Mouse (Mus musculus): ENCODE data around the gene Syngr1. TPM values are rescaled to one million over a fixed set of nuclear protein-coding genes. Genes with fewer than 3 reads are reported as not detected.

Syngr1 gene
- total and polyA plus RNA-seq, 3 experiments, result 9.7 to 14.8 (median 11.3) TPM

- DNase-seq (ENCODE audit: extremely low read depth), result no peak
- Histone ChIP-seq H3K4me3 (replicated peaks in 1 of 3; ENCODE audit: low read depth in 2 of 3, low read length in 2 of 3, poor library complexity in 1 of 3) (no peak overlapping the region), H3K4me1 (ENCODE audit: control insufficient read depth in 1 of 2, insufficient read depth in 2 of 2) (peaks cover 3 to 26% of the 10 kb centered on the region in 2 experiments), H3K36me3 (replicated peaks in 1 of 2; ENCODE audit: control insufficient read depth in 1 of 2, insufficient read depth in 1 of 2, low read length in 1 of 2) (peaks cover 0 to 3% of the 10 kb centered on the region in 2 experiments), H3K9ac (ENCODE audit: insufficient read depth, low read depth) (no peak overlapping the region), H3K27ac (ENCODE audit: insufficient read depth, low read depth) (no peak overlapping the region), H3K27me3 (replicated peaks) (no peaks in the 10 kb centered on the region), H3K9me3 (replicated peaks; ENCODE audit: low read length) (peaks cover 5% of the 10 kb centered on the region), H3K4me2 (ENCODE audit: insufficient read depth, low read depth, poor library complexity, severe bottlenecking) (no peak overlapping the region), H3K79me2 (replicated peaks; ENCODE audit: control insufficient read depth, extremely low read depth, insufficient read depth, poor library complexity, severe bottlenecking) (no peaks in the 10 kb centered on the region)
- in situ Hi-C loops (cut with MboI; ENCODE audit: low pct_ligation_motif_present, low pct_unique_long_range_greater_than_20kb, low sequenced_read_pairs) (no loop called here), dilution Hi-C loops (cut with MboI; ENCODE audit: extremely low pct_ligation_motif_present, extremely low pct_unique_long_range_greater_than_20kb, low sequenced_read_pairs) (no loop called here)
- TF ChIP-seq GABPA (IDR thresholded peaks at IDR 0.05; ENCODE audit: insufficient replicate concordance, low read depth, low read length) (no peak), USF1 (IDR thresholded peaks at IDR 0.05; ENCODE audit: low read depth, low read length) (no peak), BHLHE40 (IDR thresholded peaks at IDR 0.05; ENCODE audit: low read depth, low read length) (0 out of 2 replicates have a peak, but pooled peaks have one; percentile 15), CTCF (conservative IDR thresholded peaks at IDR 0.05 in 1 of 2, IDR thresholded peaks at IDR 0.05 in 1 of 2; ENCODE audit: low read depth in 2 of 2, low read length in 2 of 2) (peak in 1 of 2 experiments; percentile 19; a peak in 1 of 4 replicates), MAX (IDR thresholded peaks at IDR 0.05; ENCODE audit: low read length) (0 out of 2 replicates have a peak, but pooled peaks have one; percentile 36), CHD2 (IDR thresholded peaks at IDR 0.05; ENCODE audit: low read length) (no peak), ZNF384 (IDR thresholded peaks at IDR 0.05; ENCODE audit: low read depth, low read length) (no peak)
Measured at GRCm38 (mm10) chr15:80105490-80106410, 14.6 kb downstream of the Syngr1 start.

- H3K9me3 ChIP-seq (replicated peaks; ENCODE audit: low read length), result peaks cover 5% of the 10 kb centered on the region
- in situ Hi-C loops (cut with MboI; ENCODE audit: low pct_ligation_motif_present, low pct_unique_long_range_greater_than_20kb, low sequenced_read_pairs), result no loop called here
Measured at GRCm38 (mm10) chr15:80107143-80107542, 16.0 kb downstream of the Syngr1 start.

GRCm38 (mm10) chr15:80107575-80107974 lies 16.4 kb downstream of the Syngr1 start:
- no peak overlapping the region for H3K4me3 ChIP-seq (replicated peaks in 1 of 3; ENCODE audit: low read depth in 2 of 3, low read length in 2 of 3, poor library complexity in 1 of 3)
- H3K9me3 ChIP-seq (replicated peaks; ENCODE audit: low read length), result peaks cover 5% of the 10 kb centered on the region
- H3K27ac ChIP-seq (ENCODE audit: insufficient read depth, low read depth), result no peak overlapping the region
- in situ Hi-C loops (cut with MboI; ENCODE audit: low pct_ligation_motif_present, low pct_unique_long_range_greater_than_20kb, low sequenced_read_pairs) (no loop called here), dilution Hi-C loops (cut with MboI; ENCODE audit: extremely low pct_ligation_motif_present, extremely low pct_unique_long_range_greater_than_20kb, low sequenced_read_pairs) (no loop called here)
- H3K4me2 ChIP-seq (ENCODE audit: insufficient read depth, low read depth, poor library complexity, severe bottlenecking), result no peak overlapping the region
- peaks cover 0 to 4% of the 10 kb centered on the region in 2 experiments for H3K36me3 ChIP-seq (replicated peaks in 1 of 2; ENCODE audit: control insufficient read depth in 1 of 2, insufficient read depth in 1 of 2, low read length in 1 of 2)
- no peaks in the 10 kb centered on the region for H3K27me3 ChIP-seq (replicated peaks)
- no peak overlapping the region for H3K9ac ChIP-seq (ENCODE audit: insufficient read depth, low read depth)
- peaks cover 3 to 15% of the 10 kb centered on the region in 2 experiments for H3K4me1 ChIP-seq (ENCODE audit: control insufficient read depth in 1 of 2, insufficient read depth in 2 of 2)
- no peak for DNase-seq (ENCODE audit: extremely low read depth)
- TF ChIP-seq NRF1 (IDR thresholded peaks at IDR 0.05; ENCODE audit: low read depth, low read length), result no peak
- no peak for TF ChIP-seq CHD2 (IDR thresholded peaks at IDR 0.05; ENCODE audit: low read length)
- peak in 1 of 2 experiments; percentile 23; a peak in 1 of 4 replicates for TF ChIP-seq CTCF (conservative IDR thresholded peaks at IDR 0.05 in 1 of 2, IDR thresholded peaks at IDR 0.05 in 1 of 2; ENCODE audit: low read depth in 2 of 2, low read length in 2 of 2)
- TF ChIP-seq KAT2A (IDR thresholded peaks at IDR 0.05; ENCODE audit: insufficient replicate concordance, low read length), result no peak
- no peaks in the 10 kb centered on the region for H3K79me2 ChIP-seq (replicated peaks; ENCODE audit: control insufficient read depth, extremely low read depth, insufficient read depth, poor library complexity, severe bottlenecking)

More at GRCm38 (mm10) chr15:80107143-80107542, 16.0 kb downstream of the Syngr1 start:
- no peak overlapping the region for H3K9ac ChIP-seq (ENCODE audit: insufficient read depth, low read depth)
- H3K27ac ChIP-seq (ENCODE audit: insufficient read depth, low read depth), result no peak overlapping the region
- H3K4me2 ChIP-seq (ENCODE audit: insufficient read depth, low read depth, poor library complexity, severe bottlenecking), result no peak overlapping the region
- no peaks in the 10 kb centered on the region for H3K79me2 ChIP-seq (replicated peaks; ENCODE audit: control insufficient read depth, extremely low read depth, insufficient read depth, poor library complexity, severe bottlenecking)
- dilution Hi-C loops (cut with MboI; ENCODE audit: extremely low pct_ligation_motif_present, extremely low pct_unique_long_range_greater_than_20kb, low sequenced_read_pairs), result no loop called here
- no peaks in the 10 kb centered on the region for H3K27me3 ChIP-seq (replicated peaks)
- TF ChIP-seq PAX5 (IDR thresholded peaks at IDR 0.05; ENCODE audit: low read length) (no peak), RCOR1 (conservative IDR thresholded peaks at IDR 0.05; ENCODE audit: low read depth, low read length) (no peak), MAFK (IDR thresholded peaks at IDR 0.05; ENCODE audit: insufficient replicate concordance, low read length) (no peak), NELFE (IDR thresholded peaks at IDR 0.05; ENCODE audit: low read depth, low read length) (no peak), BHLHE40 (IDR thresholded peaks at IDR 0.05; ENCODE audit: low read depth, low read length) (no peak), KAT2A (IDR thresholded peaks at IDR 0.05; ENCODE audit: insufficient replicate concordance, low read length) (no peak), ZMIZ1 (IDR thresholded peaks at IDR 0.05; ENCODE audit: low read depth, low read length) (no peak)
- no peak for DNase-seq (ENCODE audit: extremely low read depth)
- no peak overlapping the region for H3K4me3 ChIP-seq (replicated peaks in 1 of 3; ENCODE audit: low read depth in 2 of 3, low read length in 2 of 3, poor library complexity in 1 of 3)
- peaks cover 0 to 3% of the 10 kb centered on the region in 2 experiments for H3K36me3 ChIP-seq (replicated peaks in 1 of 2; ENCODE audit: control insufficient read depth in 1 of 2, insufficient read depth in 1 of 2, low read length in 1 of 2)
- peaks cover 3 to 15% of the 10 kb centered on the region in 2 experiments for H3K4me1 ChIP-seq (ENCODE audit: control insufficient read depth in 1 of 2, insufficient read depth in 2 of 2)
